Mouse (Mus musculus) MN1 (cell line): ENCODE measurements around the gene Rpl11.
"Not testable (repeated sequence)": the region's sequence is repeated elsewhere in the genome, so short reads cannot be mapped to it uniquely, and the experiment has no call there.

ENCODE experiments used
- DNase-seq: peaks from one replicate; pipeline ENCODE4 v3.0.0-alpha.2; 2016; ENCODE audit warnings: low spot score

Rpl11 gene

GRCm38 (mm10) chr4:135980223-135980622 is 73.0 kb downstream of the Rpl11 start:
- DNase-seq = not testable (repeated sequence)
